In the genomic region with DNA sequence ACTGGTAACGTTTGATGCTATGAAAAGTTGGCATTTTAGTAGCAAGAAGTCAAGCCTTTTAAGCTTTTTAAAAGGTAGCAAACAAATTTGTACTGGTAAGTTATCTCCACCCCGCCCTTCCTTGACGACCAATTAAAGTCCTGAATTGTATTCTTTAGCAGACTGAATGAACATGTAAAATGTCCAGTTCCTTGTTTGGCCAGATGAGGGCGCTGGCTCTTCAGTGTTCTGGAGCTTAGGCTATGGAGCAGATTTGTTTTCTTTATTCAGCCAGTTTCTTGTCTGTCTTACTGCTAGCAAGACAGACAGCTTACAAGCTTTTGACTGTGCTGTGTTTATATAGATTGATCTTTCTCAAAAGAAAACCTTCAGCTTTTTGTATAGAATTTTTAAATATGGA, we compare ENCODE assay signal across 8 mouse cellular contexts. TPM values are rescaled to one million over a fixed set of nuclear protein-coding genes. Genes with fewer than 3 reads are reported as not detected.
DNase-seq lines count a peak whose midpoint lies in the region; TF ChIP-seq lines count a peak whose summit lies in the region.
"Had no signal": no experiment of that assay in that cellular context is flagged by ENCODE, and none has a peak within 500 bp of the region (broad histone marks: within the 10 kb centered on the region; RNA-seq: fewer than 3 reads in every experiment).

No protein-coding gene starts in this region.

- DNase-seq in thymus, adult 2 months = peak; percentile 54
- DNase-seq in thymus, adult 18-20 months = no peak
- peak; percentile 39 for DNase-seq in adrenal gland, adult 8-10 months
- DNase-seq in embryo, embryonic 11.5 days (ENCODE audit: low read depth, low spot score) = peak; percentile 41
- peak; percentile 65 to 73 for DNase-seq in heart, postnatal 36 days
- peak; percentile 64 to 70 for DNase-seq in left cerebral cortex, adult 2 months (ENCODE audit: extremely low spot score in 1 of 2, low spot score in 2 of 2)
- DNase-seq in retina, embryonic 14.5 days (ENCODE audit: low spot score) = peak; percentile 79

- TF ChIP-seq POLR2A in thymus, adult 2 months (IDR thresholded peaks at IDR 0.05; ENCODE audit: control insufficient read depth, extremely low read depth, insufficient read depth, low read length, poor library complexity) = no peak

- intact Hi-C loops in heart, postnatal 36 days (cut with DNase I) = loop anchor here (2.0 to 5.0 kb wide), 3 partner anchors 44 to 240 kb away; no protein-coding TSS in a partner anchor
- intact Hi-C loops in left cerebral cortex, adult 2 months (cut with DNase I) = loop anchor here (2.0 kb wide), 1 partner anchor 82 kb away; no protein-coding TSS in a partner anchor

- H3K36me3 ChIP-seq in thymus, adult 2 months (ENCODE audit: control insufficient read depth, insufficient read depth, low read length) = no peaks in the 10 kb centered on the region
- H3K36me3 ChIP-seq: neural tube, embryonic 12.5 days had no signal

- no peaks in the 10 kb centered on the region for H3K27me3 ChIP-seq in thymus, adult 2 months (ENCODE audit: control insufficient read depth, insufficient read depth, low read length)
- H3K27me3 ChIP-seq: neural tube, embryonic 12.5 days had no signal

- H3K4me1 ChIP-seq in thymus, adult 2 months (replicated peaks; ENCODE audit: control insufficient read depth, insufficient read depth, low read length) = no peaks in the 10 kb centered on the region

- no peak overlapping the region for H3K4me3 ChIP-seq in thymus, adult 2 months (ENCODE audit: control insufficient read depth, insufficient read depth, low read length)
- no peak overlapping the region for H3K4me3 ChIP-seq in left cerebral cortex, adult 2 months
- H3K4me3 ChIP-seq: neural tube, embryonic 12.5 days had no signal

- H3K27ac ChIP-seq in thymus, adult 2 months (ENCODE audit: control insufficient read depth, insufficient read depth, low read length) = no peak overlapping the region
- no peak overlapping the region for H3K27ac ChIP-seq in left cerebral cortex, adult 2 months
- H3K27ac ChIP-seq: neural tube, embryonic 12.5 days had no signal

- no peak for TF ChIP-seq CTCF in thymus, adult 2 months (IDR thresholded peaks at IDR 0.05; ENCODE audit: borderline replicate concordance, control insufficient read depth, extremely low read depth, insufficient read depth, low read length, poor library complexity)
- TF ChIP-seq CTCF in left cerebral cortex, adult 2 months (IDR thresholded peaks at IDR 0.05) = peak; percentile 86

- WGBS in thymus, adult 2 months = 63% methylated on average over 4 of the region's 4 CpGs

RNA-seq across cellular contexts. Expression of gene Plekha5, which starts 48.5 kb away (rescaled TPM):
- 22.5 and 25.5 TPM in 2 replicates for polyA plus RNA-seq in thymus, adult 2 months (2012; rRNA removed)
- 10 to 100 TPM; 31.4 to 39.2 (median 34.6) TPM for total RNA-seq in adrenal gland, adult 8-10 months (2022)
- total RNA-seq in heart, postnatal 36 days (2021) = 10 to 100 TPM; 26.6 to 33.6 TPM
- 100 to 1,000 TPM; 117 to 121 TPM for total RNA-seq in left cerebral cortex, adult 2 months (2021)

Comparison
In these comparisons a context has a peak if more than half of its experiments do, and no peak if none do; other contexts are left out.
1. DNase-seq: peak in thymus, adult 2 months (single experiment), adrenal gland, adult 8-10 months (single experiment), embryo, embryonic 11.5 days (single experiment), heart, postnatal 36 days (2 of 2), left cerebral cortex, adult 2 months (2 of 2) and retina, embryonic 14.5 days (single experiment); none in thymus, adult 18-20 months (0 of 2).